Mouse (Mus musculus) T-helper 17 cell (primary cell): ENCODE measurements around the gene Fam118a.
"Not testable (repeated sequence)": the region's sequence is repeated elsewhere in the genome, so short reads cannot be mapped to it uniquely, and the experiment has no call there.

Experiments
- in situ Hi-C, 2 experiments: fragments of 300-600 bp; cut with MboI, MseI; formaldehyde crosslinking; loops; 1 replicate in 1 of 2; 2 replicates in 1 of 2; pipeline ENCODE4 v1.15.1; 2025; ENCODE audit warnings: high pct_unique_total_duplicates in 2 of 2

Fam118a gene

GRCm38 (mm10) chr15:85011895-85012661 is 16.7 kb upstream of the Fam118a start:
- in situ Hi-C loops: no loop called here

- in situ Hi-C loops: no loop called here
These were observed 16.1 kb upstream of the Fam118a start for GRCm38 (mm10) chr15:85012662-85013054.

GRCm38 (mm10) chr15:85015771-85016170 is 13.0 kb upstream of the Fam118a start:
- in situ Hi-C loops: no loop called here

GRCm38 (mm10) chr15:85016951-85017664 is 11.6 kb upstream of the Fam118a start, which contains the start of gene Upk3a:
TSS of gene Upk3a (plus strand) at chr15:85017141.
- in situ Hi-C loops: no loop called here

- in situ Hi-C loops: no loop called here
These were observed 6.5 kb upstream of the Fam118a start for GRCm38 (mm10) chr15:85022211-85022610.

- in situ Hi-C loops: no loop called here
These were observed 2.6 kb upstream of the Fam118a start for GRCm38 (mm10) chr15:85026197-85026596.

GRCm38 (mm10) chr15:85027740-85028139 is 1.0 kb upstream of the Fam118a start:
- in situ Hi-C loops: no loop called here

GRCm38 (mm10) chr15:85030643-85031042 is 1.9 kb downstream of the Fam118a start:
- in situ Hi-C loops: not testable (repeated sequence)

GRCm38 (mm10) chr15:85031866-85032265 is 3.1 kb downstream of the Fam118a start:
- in situ Hi-C loops: no loop called here

- in situ Hi-C loops: not testable (repeated sequence)
These were observed 5.2 kb downstream of the Fam118a start for GRCm38 (mm10) chr15:85033916-85034315.

- in situ Hi-C loops: no loop called here
These were observed 8.0 kb downstream of the Fam118a start for GRCm38 (mm10) chr15:85036566-85037342.

- in situ Hi-C loops: no loop called here
These were observed 8.6 kb downstream of the Fam118a start for GRCm38 (mm10) chr15:85037343-85037690.

- in situ Hi-C loops: no loop called here
These were observed 12.9 kb downstream of the Fam118a start for GRCm38 (mm10) chr15:85041546-85042225.

- in situ Hi-C loops: no loop called here
These were observed 13.7 kb downstream of the Fam118a start for GRCm38 (mm10) chr15:85042361-85042954.

GRCm38 (mm10) chr15:85043116-85043515 is 14.4 kb downstream of the Fam118a start:
- in situ Hi-C loops: no loop called here

- in situ Hi-C loops: no loop called here
These were observed 15.0 kb downstream of the Fam118a start for GRCm38 (mm10) chr15:85043761-85044160.

- in situ Hi-C loops: no loop called here
These were observed 17.6 kb downstream of the Fam118a start for GRCm38 (mm10) chr15:85046230-85046950.

- in situ Hi-C loops: no loop called here
These were observed 19.1 kb downstream of the Fam118a start for GRCm38 (mm10) chr15:85047865-85048264.

GRCm38 (mm10) chr15:85049758-85050157 is 21.0 kb downstream of the Fam118a start:
- in situ Hi-C loops: no loop called here

- in situ Hi-C loops: no loop called here
These were observed 25.4 kb downstream of the Fam118a start for GRCm38 (mm10) chr15:85054098-85054497.

GRCm38 (mm10) chr15:85055186-85055585 is 26.4 kb downstream of the Fam118a start:
- in situ Hi-C loops: no loop called here
